Mouse (Mus musculus) lung, adult 2 months (tissue): Measurements from ENCODE around the gene Ndrg4. TPM values are rescaled to one million over a fixed set of nuclear protein-coding genes. Genes with fewer than 3 reads are reported as not detected.

Source experiments
- DNase-seq: peaks from one replicate; pipeline ENCODE4 v3.0.0; 2022
- H3K4me1 ChIP-seq: fragments of 200-500 bp; 2 replicates; pipeline ENCODE4 v1.6.1; 2011; ENCODE audit warnings: low read length; ENCODE audit not compliant: control insufficient read depth, insufficient read depth
- H3K4me3 ChIP-seq: fragments of 200-500 bp; replicated peaks from 2 replicates; pipeline ENCODE3; 2011; ENCODE audit warnings: low read depth, mild to moderate bottlenecking, control low read depth, low read length; ENCODE audit errors: extremely low read depth
- CTCF ChIP-seq: fragments of 200-500 bp; IDR thresholded peaks from 2 replicates; pipeline ENCODE4 v1.5.1; 2011; ENCODE audit warnings: mild to moderate bottlenecking, low read length, control low read depth; ENCODE audit not compliant: insufficient read depth
- POLR2A ChIP-seq: fragments of 200-500 bp; IDR thresholded peaks from 2 replicates; pipeline ENCODE4 v1.6.1; 2011; ENCODE audit warnings: low read depth, mild to moderate bottlenecking, control low read depth, low read length, borderline replicate concordance; ENCODE audit errors: extremely low read depth
- WGBS: fragments of 180-500 bp; shearing (Covaris S2); methylation state at CpG from one replicate; pipeline ENCODE4 v1.1.7; 2018; 5-methylcytosine and 5-hydroxymethylcytosine counted together
- polyA plus RNA-seq: library from polyadenylated mRNA; depleted of rRNA; stranded (reverse); fragments of >200 nt; gene quantifications from 2 replicates; pipeline ENCODE4 v1.2.3, GENCODE M21; 2012

Gene Ndrg4
- polyA plus RNA-seq, 1 experiment, result 21.5 TPM

- WGBS, result 2% methylated on average over 46 of the region's 48 CpGs
- TF ChIP-seq CTCF (no peak), POLR2A (no peak)
- Histone ChIP-seq H3K4me3 (peak overlapping the region; percentile 25), H3K4me1 (no peaks in the 10 kb centered on the region)
- DNase-seq, result no peak
These were observed 827 bp downstream of the Ndrg4 start for GRCm38 (mm10) chr8:95677591-95678023.

- no peaks in the 10 kb centered on the region for H3K4me1 ChIP-seq
- WGBS, result under 1% methylated on average over 64 of the region's 70 CpGs
- DNase-seq, result peak; percentile 6
- peak overlapping the region; percentile 25 for H3K4me3 ChIP-seq
- no peak for TF ChIP-seq CTCF
- TF ChIP-seq POLR2A, result no peak
These were observed 1.3 kb downstream of the Ndrg4 start for GRCm38 (mm10) chr8:95678024-95678611.

GRCm38 (mm10) chr8:95688073-95688672 is 11.4 kb downstream of the Ndrg4 start:
- 57% methylated on average over 10 of the region's 10 CpGs for WGBS
- peak; percentile 58 for DNase-seq

GRCm38 (mm10) chr8:95690929-95691541 is 14.3 kb downstream of the Ndrg4 start:
- TF ChIP-seq POLR2A (no peak), CTCF (no peak)
- DNase-seq, result no peak
- H3K4me1 ChIP-seq, result no peaks in the 10 kb centered on the region
- no peak overlapping the region for H3K4me3 ChIP-seq
- 65% methylated on average over 13 of the region's 13 CpGs for WGBS

More at GRCm38 (mm10) chr8:95688073-95688672, 11.4 kb downstream of the Ndrg4 start:
- TF ChIP-seq CTCF (no peak), POLR2A (no peak)
- Histone ChIP-seq H3K4me1 (no peaks in the 10 kb centered on the region), H3K4me3 (no peak overlapping the region)

- no peaks in the 10 kb centered on the region for H3K4me1 ChIP-seq
- no peak overlapping the region for H3K4me3 ChIP-seq
- no peak for TF ChIP-seq POLR2A
- TF ChIP-seq CTCF, result no peak
- 29% methylated on average over 6 of the region's 6 CpGs for WGBS
- DNase-seq, result no peak
These were observed 17.9 kb downstream of the Ndrg4 start for GRCm38 (mm10) chr8:95694631-95695030.

- WGBS, result 53% methylated on average over 8 of the region's 8 CpGs
- Histone ChIP-seq H3K4me3 (no peak overlapping the region), H3K4me1 (no peaks in the 10 kb centered on the region)
- no peak for DNase-seq
- TF ChIP-seq CTCF (no peak), POLR2A (no peak)
These were observed 19.9 kb downstream of the Ndrg4 start for GRCm38 (mm10) chr8:95696661-95697060.

- Histone ChIP-seq H3K4me3 (no peak overlapping the region), H3K4me1 (no peaks in the 10 kb centered on the region)
- TF ChIP-seq CTCF (peak; percentile 85), POLR2A (no peak)
- DNase-seq, result peak; percentile 72
- 1% methylated on average over 11 of the region's 11 CpGs for WGBS
These were observed 20.3 kb downstream of the Ndrg4 start for GRCm38 (mm10) chr8:95697128-95697527.

- DNase-seq, result no peak
- TF ChIP-seq POLR2A, result no peak
- no peak for TF ChIP-seq CTCF
- Histone ChIP-seq H3K4me3 (no peak overlapping the region), H3K4me1 (no peaks in the 10 kb centered on the region)
- 13% methylated on average over 6 of the region's 6 CpGs for WGBS
These were observed 21.4 kb downstream of the Ndrg4 start for GRCm38 (mm10) chr8:95698179-95698578.

- TF ChIP-seq POLR2A (no peak), CTCF (no peak)
- 58% methylated on average over 9 of the region's 9 CpGs for WGBS
- DNase-seq, result no peak
- H3K4me1 ChIP-seq, result no peaks in the 10 kb centered on the region
- no peak overlapping the region for H3K4me3 ChIP-seq
These were observed 23.5 kb downstream of the Ndrg4 start for GRCm38 (mm10) chr8:95700282-95700681.
